Mouse (Mus musculus) bone marrow macrophage, adult 2 months (primary cell): ENCODE measurements around the gene Tmem151b.

Source experiments
- CTCF ChIP-seq: IDR thresholded peaks from 2 replicates; pipeline ENCODE4 v1.5.1; 2012; ENCODE audit warnings: low read depth, mild to moderate bottlenecking, low read length, moderate library complexity
- POLR2A ChIP-seq: IDR thresholded peaks from 2 replicates; pipeline ENCODE4 v1.6.1; 2012; ENCODE audit warnings: mild to moderate bottlenecking, low read depth, low read length, borderline replicate concordance

GRCm38 (mm10) chr17:45557246-45557824 lies 7.9 kb upstream of the Tmem151b start:
- TF ChIP-seq CTCF (no peak), POLR2A (no peak)
